In the genomic region with DNA sequence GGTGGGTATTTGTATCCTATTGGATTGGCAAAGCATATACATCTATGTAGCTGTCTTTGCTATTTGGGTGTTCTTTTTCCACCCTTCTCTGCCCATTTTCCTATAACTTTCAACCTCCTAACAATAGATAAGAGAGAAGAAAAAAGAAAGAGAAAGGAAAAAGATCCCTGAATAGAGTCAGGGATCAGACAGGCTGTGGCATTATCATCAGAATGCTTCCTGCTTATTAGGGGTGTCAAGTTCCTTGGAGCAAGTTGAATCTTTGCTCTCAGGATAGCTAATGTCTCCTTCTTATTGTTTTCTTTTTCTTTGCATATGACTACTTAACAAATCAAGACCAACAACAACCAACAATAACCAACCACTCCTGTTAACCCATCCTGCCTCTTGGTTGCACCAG, we compare ENCODE assay signal across 36 mouse cellular contexts.
"Had no signal": no experiment of that assay in that cellular context is flagged by ENCODE, and none has a peak within 500 bp of the region (broad histone marks: within the 10 kb centered on the region; RNA-seq: fewer than 3 reads in every experiment).

No protein-coding gene starts in this region.

- H3K4me2 ChIP-seq: heart, embryonic 11.5 days; heart, embryonic 12.5 days; heart, embryonic 13.5 days; heart, embryonic 15.5 days; hindbrain, embryonic 12.5 days; hindbrain, embryonic 13.5 days; hindbrain, embryonic 14.5 days; hindbrain, embryonic 15.5 days; intestine, embryonic 15.5 days; kidney, embryonic 15.5 days had no signal

- ATAC-seq: hindbrain, embryonic 16.5 days; hindbrain, postnatal 0 days; inflammation-experienced regulatory T-cells, adult 6 months; intestine, embryonic 15.5 days; intestine, embryonic 16.5 days; intestine, postnatal 0 days had no signal

- H3K4me1 ChIP-seq: heart, embryonic 10.5 days; heart, embryonic 12.5 days; heart, embryonic 13.5 days; heart, embryonic 15.5 days; hindbrain, embryonic 10.5 days; hindbrain, embryonic 12.5 days; hindbrain, embryonic 13.5 days; hindbrain, embryonic 15.5 days; intestine, embryonic 15.5 days; kidney, embryonic 15.5 days had no signal

- H3K27me3 ChIP-seq: hindbrain, embryonic 12.5 days; hindbrain, embryonic 13.5 days; hindbrain, embryonic 15.5 days; intestine, embryonic 15.5 days; kidney, embryonic 15.5 days had no signal

- H3K36me3 ChIP-seq: heart, embryonic 10.5 days; heart, embryonic 12.5 days; heart, embryonic 13.5 days; heart, embryonic 15.5 days; hindbrain, embryonic 10.5 days; hindbrain, embryonic 12.5 days; hindbrain, embryonic 13.5 days; hindbrain, embryonic 15.5 days; intestine, embryonic 15.5 days; kidney, embryonic 15.5 days had no signal

- H3K9ac ChIP-seq: heart, embryonic 12.5 days; heart, embryonic 13.5 days; heart, embryonic 15.5 days; hindbrain, embryonic 12.5 days; hindbrain, embryonic 13.5 days; hindbrain, embryonic 14.5 days; hindbrain, embryonic 15.5 days; intestine, embryonic 15.5 days; kidney, embryonic 15.5 days had no signal

- H3K4me3 ChIP-seq: heart, embryonic 10.5 days; heart, embryonic 12.5 days; heart, embryonic 13.5 days; heart, embryonic 15.5 days; hindbrain, embryonic 10.5 days; hindbrain, embryonic 12.5 days; hindbrain, embryonic 13.5 days; hindbrain, embryonic 15.5 days; intestine, embryonic 15.5 days; kidney, embryonic 15.5 days; layer of hippocampus, adult 2 months; left cerebral cortex, adult 2 months had no signal

- DNase-seq: heart, postnatal 10 days; heart, postnatal 14 days; heart, postnatal 36 days; heart, postnatal 4 days; kidney, adult 11 months; kidney, adult 18-20 months; kidney, adult 2 months; kidney, adult 8-10 months; kidney, adult 9 months; kidney, postnatal 10 days; kidney, postnatal 14 days; kidney, postnatal 25 days; kidney, postnatal 36 days; kidney, postnatal 4 days; layer of hippocampus, adult 9-11 months; layer of hippocampus, postnatal 36 days had no signal

- H3K9me3 ChIP-seq: heart, embryonic 10.5 days; heart, embryonic 12.5 days; heart, embryonic 13.5 days; heart, embryonic 15.5 days; hindbrain, embryonic 10.5 days; hindbrain, embryonic 12.5 days; hindbrain, embryonic 13.5 days; hindbrain, embryonic 15.5 days; intestine, embryonic 15.5 days had no signal

- H3K27ac ChIP-seq: heart, embryonic 10.5 days; heart, embryonic 13.5 days; heart, embryonic 15.5 days; hindbrain, embryonic 10.5 days; hindbrain, embryonic 12.5 days; hindbrain, embryonic 13.5 days; hindbrain, embryonic 14.5 days; hindbrain, embryonic 15.5 days; hindbrain, postnatal 0 days; intestine, embryonic 15.5 days; kidney, embryonic 15.5 days; kidney, postnatal 0 days; layer of hippocampus, adult 2 months; left cerebral cortex, adult 2 months had no signal
